8 mouse cellular contexts compared by ENCODE assay signal in genomic region chrX:143664221-143665150, GRCm38 (mm10).
DNase-seq lines count a peak whose midpoint lies in the region; ATAC-seq and TF ChIP-seq lines count a peak whose summit lies in the region.

No protein-coding gene starts in this region.

- WGBS in heart, embryonic 13.5 days, result 12% methylated on average over 23 of the region's 28 CpGs
- WGBS in lung, embryonic 15.5 days, result 19% methylated on average over 28 of the region's 28 CpGs

- peak; percentile 61; the same call in 1 of the 2 replicates for ATAC-seq in heart, embryonic 13.5 days (ENCODE audit: extremely low read depth, insufficient number of reproducible peaks, low FRiP score, low TSS enrichment)
- peak; percentile 94 for ATAC-seq in lung, embryonic 15.5 days (ENCODE audit: borderline replicate concordance, extremely low read depth, low FRiP score, low TSS enrichment)

- peaks cover 10% of the 10 kb centered on the region; the same call in 1 of the 2 replicates for H3K27me3 ChIP-seq in heart, embryonic 13.5 days (replicated peaks)
- no peaks in the 10 kb centered on the region for H3K27me3 ChIP-seq in lung, embryonic 15.5 days

- peak overlapping the region; percentile 88 for H3K4me3 ChIP-seq in cortical plate, adult 2 months (ENCODE audit: insufficient read depth, low read length)
- peak overlapping the region; percentile 60 for H3K4me3 ChIP-seq in heart, embryonic 13.5 days
- H3K4me3 ChIP-seq in lung, embryonic 15.5 days, result peak overlapping the region; percentile 48

- peak overlapping the region; percentile 63 for H3K9ac ChIP-seq in heart, embryonic 13.5 days
- H3K9ac ChIP-seq in lung, embryonic 15.5 days, result 0 out of 2 replicates have a peak overlapping the region, but pooled peaks have one; percentile 13

- H3K4me2 ChIP-seq in heart, embryonic 13.5 days, result peak overlapping the region; percentile 73
- H3K4me2 ChIP-seq in lung, embryonic 15.5 days, result peak overlapping the region; percentile 69

- H3K4me1 ChIP-seq in cortical plate, adult 2 months (ENCODE audit: control insufficient read depth, insufficient read depth, low read length), result no peaks in the 10 kb centered on the region
- H3K4me1 ChIP-seq in heart, embryonic 13.5 days, result no peaks in the 10 kb centered on the region
- no peaks in the 10 kb centered on the region for H3K4me1 ChIP-seq in lung, embryonic 15.5 days

- TF ChIP-seq CTCF in cortical plate, adult 2 months (IDR thresholded peaks at IDR 0.05; ENCODE audit: extremely low read depth, insufficient read depth, low read length), result no peak

- no peaks in the 10 kb centered on the region for H3K36me3 ChIP-seq in heart, embryonic 13.5 days
- no peaks in the 10 kb centered on the region for H3K36me3 ChIP-seq in lung, embryonic 15.5 days

- peak; percentile 52 for DNase-seq in ovary, adult 18-20 months (ENCODE audit: low spot score)
- DNase-seq in ovary, postnatal 10 days (ENCODE audit: low spot score), result no peak
- DNase-seq in layer of hippocampus, adult 8-10 months (ENCODE audit: low spot score in 2 of 2), result peak; percentile 35 to 48
- peak; percentile 70 for DNase-seq in right cerebral cortex, adult 18-20 months
- DNase-seq in thymus, postnatal 10 days (ENCODE audit: low spot score in 2 of 2), result no peak

- TF ChIP-seq POLR2A in cortical plate, adult 2 months (IDR thresholded peaks at IDR 0.05; ENCODE audit: extremely low read depth, insufficient read depth, low read length), result peak; percentile 75; the same call in 1 of the 2 replicates

- no peak overlapping the region for H3K27ac ChIP-seq in cortical plate, adult 2 months (ENCODE audit: insufficient read depth, low read length)
- H3K27ac ChIP-seq in heart, embryonic 13.5 days (replicated peaks), result no peak overlapping the region
- no peak overlapping the region for H3K27ac ChIP-seq in lung, embryonic 15.5 days

- H3K9me3 ChIP-seq in heart, embryonic 13.5 days, result no peaks in the 10 kb centered on the region
- H3K9me3 ChIP-seq in lung, embryonic 15.5 days, result no peaks in the 10 kb centered on the region

Comparison
In these comparisons a context has a peak if more than half of its experiments do, and no peak if none do; other contexts are left out.
1. DNase-seq: peak in ovary, adult 18-20 months (single experiment), layer of hippocampus, adult 8-10 months (2 of 2) and right cerebral cortex, adult 18-20 months (single experiment); none in ovary, postnatal 10 days (single experiment) and thymus, postnatal 10 days (0 of 2).
2. Peak in every context shown above with its lines, with median percentiles within 50 percentile points of each other: H3K4me3 ChIP-seq.